Mouse (Mus musculus) adrenal gland, postnatal 14 days (tissue): ENCODE data around the gene Prdm16. TPM values are rescaled to one million over a fixed set of nuclear protein-coding genes. Genes with fewer than 3 reads are reported as not detected.
A peak's percentile ranks its signal among the peaks of the same experiment; 100 is the strongest.

Experiments
- DNase-seq: peaks from one replicate; pipeline ENCODE4 v3.0.0; 2021; ENCODE audit warnings: mixed read lengths
- total RNA-seq: library from RNA; stranded (reverse); gene quantifications from 2 replicates; pipeline ENCODE4 v1.2.3, GENCODE M21; 2021

Prdm16 gene
- total RNA-seq, 1 experiment from 2014 or later = 10.2 TPM

DNA sequence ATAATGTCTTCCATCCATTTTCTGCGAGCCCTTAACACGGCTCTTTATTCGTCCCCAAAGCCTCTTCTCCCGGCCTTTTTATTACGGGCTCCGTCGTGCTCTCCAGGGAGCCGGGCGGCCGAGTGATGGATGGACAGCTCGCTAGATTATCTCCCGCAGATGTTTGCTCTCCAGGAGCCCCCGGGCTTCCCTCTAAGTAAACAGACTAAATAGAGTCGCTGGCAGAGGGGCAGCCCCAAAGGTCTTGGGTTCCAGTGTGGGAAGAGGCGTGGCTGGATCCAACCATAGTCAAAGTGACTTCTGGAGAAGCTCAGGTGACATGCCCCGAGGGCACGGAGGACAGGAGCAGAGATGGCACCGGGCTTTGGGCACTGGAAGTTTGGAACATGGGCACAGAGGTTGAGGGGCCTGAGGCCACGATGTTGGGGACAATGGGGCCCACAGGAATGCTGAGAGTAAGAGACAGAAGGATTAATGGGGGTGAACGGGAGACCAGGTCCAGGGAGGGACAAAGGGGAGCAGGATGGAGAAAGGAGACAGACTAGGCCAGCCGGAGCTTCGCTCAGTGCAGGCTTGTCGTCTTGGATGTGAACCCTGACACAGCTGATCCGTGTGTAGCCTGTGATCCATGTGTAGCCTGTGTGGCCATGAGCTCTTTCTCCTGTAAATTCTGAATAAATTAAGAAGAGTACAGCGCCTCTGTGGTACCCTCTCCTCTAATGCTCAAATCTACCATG is 162.9 kb downstream of the Prdm16 start:
- no peak for DNase-seq

DNA sequence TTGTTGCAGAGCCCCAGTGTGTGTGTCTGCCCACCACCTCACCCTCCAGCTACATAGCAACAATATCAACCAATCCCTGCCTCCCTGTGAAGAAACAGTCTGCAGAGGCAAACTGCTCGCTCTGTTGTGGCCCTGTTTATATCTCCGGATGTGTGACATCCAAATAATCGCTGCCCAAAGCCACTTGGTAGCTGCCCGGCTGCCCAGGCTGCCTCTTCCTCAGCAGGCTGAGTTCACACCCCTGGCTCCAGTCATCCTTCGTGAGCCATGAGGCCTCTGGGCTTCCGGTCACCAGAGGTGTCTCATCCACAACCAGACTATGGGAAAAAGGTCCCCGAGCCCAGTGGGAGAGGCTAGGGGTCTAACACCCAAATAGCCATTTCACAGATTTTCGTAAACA is 164.1 kb downstream of the Prdm16 start:
- DNase-seq = no peak

DNA sequence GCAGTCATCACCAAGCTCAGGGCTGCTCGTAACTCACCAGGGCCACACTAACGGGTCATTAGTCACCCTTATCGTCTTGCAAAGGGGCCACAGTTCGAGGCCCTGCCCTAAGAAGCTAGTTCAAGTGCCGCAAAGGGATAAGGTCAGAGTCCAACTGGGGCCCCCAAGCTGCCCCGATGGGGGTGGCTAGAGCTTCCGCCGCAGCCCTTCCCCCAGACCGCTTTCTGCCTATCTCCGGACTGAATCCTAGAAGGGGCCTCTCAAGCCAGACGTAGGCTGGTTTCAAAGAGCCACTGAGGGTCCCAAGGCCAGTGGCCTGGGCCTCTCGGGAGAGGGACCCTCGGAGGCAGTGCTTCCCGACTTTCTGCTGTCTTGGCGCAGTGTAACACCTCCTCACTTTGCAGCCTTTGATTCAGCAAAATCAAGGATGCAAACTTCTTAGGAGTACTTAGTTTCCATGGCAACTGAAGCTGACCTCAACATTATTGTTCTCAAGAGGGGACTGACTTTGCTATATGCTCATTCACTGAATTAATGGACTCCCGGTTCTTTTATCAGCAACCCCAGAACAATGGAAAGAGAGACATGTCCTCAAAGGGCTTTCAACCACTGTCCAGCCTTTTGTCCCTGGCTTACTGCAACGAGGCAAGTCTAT is 165.1 kb downstream of the Prdm16 start:
- DNase-seq = no peak

DNA sequence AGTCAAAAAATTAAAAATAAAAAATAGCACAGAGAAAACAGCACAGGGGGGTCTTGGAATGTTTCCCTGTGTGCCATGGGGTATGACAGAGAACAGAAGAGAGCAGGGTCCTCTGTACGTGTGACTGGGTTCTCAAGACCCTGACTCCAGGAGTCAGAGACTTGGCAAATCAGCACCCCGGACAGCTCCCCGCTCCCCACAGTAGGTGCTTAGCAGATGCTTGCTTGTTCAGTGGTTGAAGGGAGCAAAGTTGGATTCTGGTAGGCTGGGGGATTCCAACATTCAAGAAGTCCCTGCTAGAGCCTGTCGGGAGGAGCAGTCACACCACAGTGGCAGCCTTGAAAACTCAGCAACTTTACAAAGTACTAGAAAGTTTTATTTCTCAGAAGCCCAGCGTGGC is 170.4 kb downstream of the Prdm16 start:
- DNase-seq = peak; percentile 56

GRCm38 (mm10) chr4:154465123-154465522 is 171.6 kb downstream of the Prdm16 start:
- no peak for DNase-seq

DNA sequence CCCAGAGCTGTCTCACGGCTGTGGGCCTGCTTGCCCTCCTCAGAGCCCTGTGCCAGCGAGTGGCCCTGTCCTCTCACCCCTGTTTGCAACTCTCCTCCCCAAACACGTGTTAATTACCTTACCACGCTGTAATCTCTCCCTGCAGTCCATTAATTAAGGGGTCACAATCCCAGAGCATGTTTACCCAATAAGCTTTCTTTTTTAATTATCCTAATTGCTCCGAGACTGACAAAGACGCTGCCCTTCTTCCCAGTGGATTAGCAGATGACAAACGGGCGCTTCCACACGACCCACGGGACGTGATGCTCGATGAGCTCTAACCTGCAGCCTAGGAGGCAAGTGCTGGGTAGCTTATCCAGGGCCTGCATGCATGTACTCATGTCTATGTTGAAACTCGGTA is 176.7 kb downstream of the Prdm16 start:
- DNase-seq = no peak

DNA sequence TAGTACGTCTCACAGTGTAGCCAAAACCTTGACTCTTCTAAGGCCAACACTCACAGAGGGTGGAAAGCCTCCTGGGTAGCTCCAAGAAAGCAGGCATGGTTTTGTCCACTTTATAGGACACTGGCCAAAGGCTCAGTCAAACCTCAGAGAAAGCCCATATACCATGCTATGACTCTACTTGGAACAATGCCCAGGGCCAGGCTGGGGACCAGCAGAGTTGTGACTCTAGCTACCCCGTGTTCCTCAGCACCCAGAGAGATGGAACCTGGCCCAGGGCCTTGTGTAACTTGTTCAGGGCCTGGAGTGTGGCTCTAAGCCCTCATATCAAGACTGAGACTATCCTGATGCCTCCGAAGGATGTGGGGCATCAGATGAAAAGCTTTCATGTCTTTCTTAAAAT is 178.9 kb downstream of the Prdm16 start:
- DNase-seq = peak; percentile 38

GRCm38 (mm10) chr4:154456265-154456822 is 180.3 kb downstream of the Prdm16 start:
- DNase-seq = no peak

DNA sequence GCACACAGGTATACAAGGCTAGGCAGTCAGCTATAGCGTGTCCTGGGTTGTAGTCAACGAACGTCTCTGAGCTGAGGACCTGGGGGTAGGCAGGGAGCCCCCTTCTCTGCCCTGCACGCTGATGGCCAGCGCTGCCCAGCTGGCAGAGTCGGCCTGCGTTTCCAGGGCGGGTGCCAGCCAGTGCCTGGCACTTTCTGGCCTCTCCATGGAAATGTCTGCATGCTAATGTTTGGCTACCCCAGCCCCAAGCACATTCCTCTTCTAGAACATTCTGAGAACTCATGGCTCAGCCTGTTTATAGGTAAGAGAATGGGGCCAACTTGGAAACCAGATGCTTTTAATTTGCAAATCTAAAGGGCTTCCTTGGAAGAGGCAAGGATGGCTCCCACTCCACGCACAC is 186.2 kb downstream of the Prdm16 start:
- DNase-seq = no peak

GRCm38 (mm10) chr4:154450036-154450435 is 186.6 kb downstream of the Prdm16 start:
- no peak for DNase-seq

DNA sequence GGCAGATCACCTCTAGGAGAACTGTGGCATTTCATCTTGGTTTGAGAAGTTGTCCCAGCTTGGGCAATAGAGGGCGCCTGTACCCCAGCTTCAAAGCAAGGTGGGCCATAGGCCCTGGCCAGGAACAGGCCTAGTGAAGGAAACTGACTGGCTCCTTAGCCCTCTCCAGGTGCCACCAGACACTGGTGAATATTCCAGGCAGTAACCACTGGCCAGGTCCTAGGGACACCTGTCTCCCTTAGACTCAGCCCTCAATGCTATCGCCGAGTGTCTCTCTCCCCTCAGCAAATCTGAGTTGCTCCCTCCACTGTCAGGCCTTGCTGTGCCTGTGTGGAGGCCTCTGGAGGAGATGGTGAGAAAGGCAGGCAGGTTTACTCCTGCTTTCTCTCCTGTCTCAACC is 187.3 kb downstream of the Prdm16 start:
- DNase-seq = peak; percentile 34

- no peak for DNase-seq
Measured at GRCm38 (mm10) chr4:154445721-154446120, 191.0 kb downstream of the Prdm16 start.

DNA sequence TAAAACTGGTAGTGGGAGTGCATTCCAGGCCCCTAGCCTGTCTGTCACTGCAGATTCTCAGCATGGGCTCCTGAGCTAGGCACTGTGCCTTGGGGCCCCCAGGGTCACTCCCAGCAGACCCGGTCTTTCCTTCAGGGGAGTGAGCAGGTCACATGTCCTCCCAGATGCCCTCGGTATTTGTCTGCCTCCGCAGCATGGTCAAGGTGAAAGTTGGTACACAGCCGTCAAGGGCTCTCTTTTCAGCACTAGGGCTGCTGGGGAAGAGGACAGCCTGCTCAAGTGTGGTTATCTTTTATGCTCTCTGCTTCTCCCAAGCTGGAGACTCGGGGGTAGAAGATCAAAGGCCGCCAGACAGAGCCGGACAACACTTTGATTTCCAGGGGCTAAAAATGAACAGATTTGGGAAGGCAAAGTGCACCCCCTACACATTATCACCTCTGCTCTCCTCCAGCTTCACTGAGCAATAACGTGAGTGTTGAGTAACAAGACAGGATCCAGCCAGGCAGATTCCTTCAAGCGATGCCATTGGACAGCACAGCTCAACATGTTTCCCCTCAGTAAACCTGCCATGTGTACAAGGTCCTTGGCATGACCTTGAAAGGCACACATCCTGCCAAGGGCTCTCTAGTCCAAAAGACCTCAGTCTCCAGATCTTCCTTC is 193.9 kb downstream of the Prdm16 start:
- DNase-seq = no peak

- no peak for DNase-seq
Measured at GRCm38 (mm10) chr4:154439455-154440052, 197.1 kb downstream of the Prdm16 start.

DNA sequence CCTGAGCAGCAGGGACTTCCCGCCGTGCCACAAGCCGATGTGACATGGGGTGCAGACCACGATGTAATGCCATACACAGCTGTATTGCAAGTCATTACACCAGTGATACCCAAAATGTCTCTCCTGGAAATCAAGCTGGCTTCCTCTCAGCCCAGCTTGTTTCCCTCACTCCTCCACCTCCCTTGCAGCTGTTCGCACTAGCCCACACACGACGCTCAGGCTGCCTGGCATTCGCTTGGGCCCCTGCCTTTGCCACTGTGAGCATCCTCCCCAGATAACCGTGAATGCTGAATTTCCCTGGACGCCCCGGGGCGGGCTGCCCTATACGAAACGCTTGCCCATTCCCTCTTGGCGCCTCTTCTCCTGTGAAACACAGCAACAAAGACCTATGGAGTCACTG is 198.1 kb downstream of the Prdm16 start:
- DNase-seq = no peak

- no peak for DNase-seq
Measured at GRCm38 (mm10) chr4:154429770-154430169, 206.9 kb downstream of the Prdm16 start.

DNA sequence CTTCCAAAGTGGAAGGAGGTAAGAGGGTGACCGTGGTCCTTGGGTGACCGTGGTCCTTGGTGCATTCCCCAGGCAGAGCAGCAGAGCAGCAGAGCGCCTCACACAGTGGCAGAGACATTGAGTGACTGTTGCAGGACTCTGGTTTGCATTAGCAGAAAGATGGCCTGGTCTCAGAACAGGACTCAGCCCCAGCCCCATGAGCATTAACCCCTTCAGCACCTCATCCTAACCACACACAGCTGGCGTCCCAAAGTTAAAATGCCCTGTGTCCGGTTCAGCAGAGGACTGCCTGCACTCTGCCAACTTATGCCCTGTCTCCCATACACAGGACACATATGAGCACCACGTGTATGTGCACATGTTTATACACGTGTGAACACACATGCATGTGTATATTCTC is 209.8 kb downstream of the Prdm16 start:
- no peak for DNase-seq

GRCm38 (mm10) chr4:154425284-154425683 is 211.4 kb downstream of the Prdm16 start:
- peak; percentile 75 for DNase-seq

DNA sequence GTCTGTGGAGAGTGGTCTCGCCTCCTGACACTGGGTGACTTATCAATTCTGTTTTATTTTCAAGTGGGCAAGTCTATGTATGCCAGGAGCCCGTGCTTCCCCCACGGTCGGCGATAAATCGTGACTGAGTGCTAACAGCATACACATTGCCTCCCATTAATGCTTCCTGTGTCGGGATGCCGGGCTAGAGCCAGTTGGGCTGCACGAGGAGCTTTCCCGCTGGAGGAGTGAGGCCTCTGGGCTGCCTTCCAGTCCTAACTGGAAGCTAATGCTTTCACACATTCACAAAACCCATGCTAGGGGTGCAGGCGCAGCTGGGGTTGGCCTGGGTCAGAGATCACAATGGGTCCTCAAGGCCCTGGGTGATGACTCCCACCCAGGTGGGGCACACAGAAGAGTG is 212.0 kb downstream of the Prdm16 start:
- DNase-seq = no peak

- DNase-seq = no peak
Measured at GRCm38 (mm10) chr4:154422431-154422913, 214.2 kb downstream of the Prdm16 start.

DNA sequence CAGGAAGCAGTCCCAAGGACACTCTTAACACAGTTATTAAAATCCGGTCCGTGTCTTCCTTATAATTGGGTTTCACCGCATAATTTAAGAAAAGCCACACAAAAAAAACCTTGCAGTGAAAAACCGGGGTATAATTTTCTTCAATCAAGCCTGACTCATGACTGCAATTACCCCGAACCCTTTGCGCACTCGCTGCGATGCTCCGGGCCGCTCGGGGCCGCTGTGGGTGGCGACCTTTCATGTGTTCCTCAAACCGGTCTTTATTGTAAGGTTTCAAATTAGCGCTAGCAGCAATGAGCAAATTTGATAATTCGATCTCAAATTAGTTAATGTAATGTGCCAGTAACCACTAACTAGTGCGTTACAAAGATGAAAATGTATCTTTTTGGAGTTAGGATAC is 215.9 kb downstream of the Prdm16 start:
- no peak for DNase-seq

GRCm38 (mm10) chr4:154419766-154420165 is 216.9 kb downstream of the Prdm16 start:
- no peak for DNase-seq

- DNase-seq = no peak
Measured at GRCm38 (mm10) chr4:154418993-154419392, 217.7 kb downstream of the Prdm16 start.
